Mouse (Mus musculus) stomach, postnatal 0 days (tissue): Measurements from ENCODE around the gene Acoxl.

Experiments
- CTCF ChIP-seq: IDR thresholded peaks from 2 replicates; pipeline ENCODE4 v1.5.1; 2016; ENCODE audit warnings: antibody characterized with exemption, low read depth, mild to moderate bottlenecking, moderate library complexity
- EP300 ChIP-seq: optimal IDR thresholded peaks from 2 replicates; pipeline ENCODE3; 2016; ENCODE audit warnings: antibody characterized with exemption

DNA sequence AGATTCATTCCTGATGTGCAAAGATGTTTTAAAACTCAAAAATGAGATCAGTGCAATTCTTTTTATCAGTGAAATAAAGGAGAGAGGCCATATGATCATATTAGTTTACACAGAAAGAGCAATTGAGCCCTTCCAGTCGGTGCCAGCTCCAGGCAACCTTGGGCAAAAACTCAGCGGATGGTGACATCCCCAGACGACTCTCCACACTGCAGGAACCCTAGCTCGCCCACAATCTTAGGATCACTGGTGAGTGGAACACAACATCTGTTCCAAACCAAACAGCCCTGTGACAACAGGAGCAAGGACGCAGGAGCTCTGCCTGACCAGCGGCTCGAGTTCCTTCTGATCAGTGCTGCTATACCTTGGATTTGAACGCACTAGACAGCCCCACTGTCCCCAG lies 176.9 kb downstream of the Acoxl start:
- TF ChIP-seq CTCF (no peak), EP300 (no peak)
